Mouse (Mus musculus) lung, embryonic 16.5 days (tissue): Measurements from ENCODE around the gene Asb2. TPM values are rescaled to one million over a fixed set of nuclear protein-coding genes. Genes with fewer than 3 reads are reported as not detected.

ENCODE experiments used
- ATAC-seq: fragments of 200-750 bp; cut with Nextera tagmentation; 2 replicates; pipeline ENCODE4 v1.8.0; 2017; ENCODE audit warnings: low read depth, mild to moderate bottlenecking, moderate library complexity
- H3K27ac ChIP-seq: fragments of 300-500 bp; sonication (generic); 2 replicates; pipeline ENCODE4 v1.5.1; 2014; ENCODE audit warnings: mild to moderate bottlenecking, control low read depth, low read length
- H3K27me3 ChIP-seq: fragments of 300-500 bp; sonication (generic); 2 replicates; pipeline ENCODE4 v1.6.1; 2014; ENCODE audit warnings: low read depth, low read length, mixed read lengths; ENCODE audit not compliant: control insufficient read depth, insufficient read depth
- H3K36me3 ChIP-seq: fragments of 300-500 bp; sonication (generic); 2 replicates; pipeline ENCODE4 v1.6.1; 2014; ENCODE audit warnings: low read length; ENCODE audit not compliant: control insufficient read depth, insufficient read depth
- H3K4me1 ChIP-seq: fragments of 300-500 bp; sonication (generic); replicated peaks from 2 replicates; pipeline ENCODE4 v1.6.1; 2014; ENCODE audit warnings: low read length, mixed read lengths; ENCODE audit not compliant: control insufficient read depth, insufficient read depth
- H3K4me2 ChIP-seq: fragments of 300-500 bp; sonication (generic); 2 replicates; pipeline ENCODE4 v1.6.1; 2014; ENCODE audit warnings: low read depth, low read length, control low read depth
- H3K4me3 ChIP-seq: fragments of 300-500 bp; sonication (generic); 2 replicates; pipeline ENCODE4 v1.5.1; 2014; ENCODE audit warnings: mild to moderate bottlenecking, low read length, control low read depth
- H3K9ac ChIP-seq: fragments of 300-500 bp; sonication (generic); 2 replicates; pipeline ENCODE4 v1.6.1; 2014; ENCODE audit warnings: low read length, control low read depth
- H3K9me3 ChIP-seq: fragments of 300-500 bp; sonication (generic); 2 replicates; pipeline ENCODE4 v1.6.1; 2016; ENCODE audit warnings: low read length; ENCODE audit not compliant: control insufficient read depth
- WGBS: fragments of 180-500 bp; shearing (Covaris S2); extraction: QIAGEN DNeasy Blood & Tissue Kit; methylation state at CpG from one replicate; pipeline ENCODE4 v1.1.7; 2014; 5-methylcytosine and 5-hydroxymethylcytosine counted together
- polyA plus RNA-seq: library from polyadenylated mRNA; unstranded; fragments of >200 nt; fragmentation: Nextera tagmentation; extraction: Ambion mirVana; gene quantifications from 2 replicates; pipeline ENCODE4 v1.2.1, GENCODE M21; 2015

The Asb2 gene
- polyA plus RNA-seq, 1 experiment from 2014 or later, result 8.4 TPM

GRCm38 (mm10) chr12:103367620-103368325, 12.0 kb upstream of the Asb2 start:
- Histone ChIP-seq H3K9ac (no peak overlapping the region), H3K4me2 (0 out of 2 replicates have a peak overlapping the region, but pooled peaks have one; percentile 24), H3K27ac (no peak overlapping the region), H3K27me3 (no peaks in the 10 kb centered on the region), H3K4me1 (no peaks in the 10 kb centered on the region), H3K4me3 (no peak overlapping the region), H3K9me3 (no peaks in the 10 kb centered on the region), H3K36me3 (no peaks in the 10 kb centered on the region)
- ATAC-seq, result peak; percentile 77
- 14% methylated on average over 18 of the region's 18 CpGs for WGBS

GRCm38 (mm10) chr12:103367171-103367570, 11.4 kb upstream of the Asb2 start:
- H3K36me3 ChIP-seq, result no peaks in the 10 kb centered on the region
- 67% methylated on average over 2 of the region's 2 CpGs for WGBS
- H3K9me3 ChIP-seq, result no peaks in the 10 kb centered on the region
- no peak for ATAC-seq
- no peak overlapping the region for H3K27ac ChIP-seq
- H3K4me3 ChIP-seq, result no peak overlapping the region
- H3K4me2 ChIP-seq, result no peak overlapping the region
- H3K9ac ChIP-seq, result no peak overlapping the region
- H3K4me1 ChIP-seq, result no peaks in the 10 kb centered on the region
- no peaks in the 10 kb centered on the region for H3K27me3 ChIP-seq

- Histone ChIP-seq H3K4me1 (no peaks in the 10 kb centered on the region), H3K36me3 (no peaks in the 10 kb centered on the region), H3K27me3 (no peaks in the 10 kb centered on the region), H3K9me3 (no peaks in the 10 kb centered on the region), H3K4me2 (no peak overlapping the region), H3K9ac (no peak overlapping the region), H3K27ac (no peak overlapping the region), H3K4me3 (no peak overlapping the region)
- no peak for ATAC-seq
- 76% methylated on average over 3 of the region's 3 CpGs for WGBS
Observed at GRCm38 (mm10) chr12:103362336-103362735, 6.5 kb upstream of the Asb2 start.

- no peaks in the 10 kb centered on the region for H3K27me3 ChIP-seq
- no peaks in the 10 kb centered on the region for H3K4me1 ChIP-seq
- 76% methylated on average over 17 of the region's 17 CpGs for WGBS
- H3K9me3 ChIP-seq, result no peaks in the 10 kb centered on the region
- H3K27ac ChIP-seq, result no peak overlapping the region
- no peak overlapping the region for H3K9ac ChIP-seq
- no peak overlapping the region for H3K4me3 ChIP-seq
- no peak for ATAC-seq
- no peaks in the 10 kb centered on the region for H3K36me3 ChIP-seq
- H3K4me2 ChIP-seq, result no peak overlapping the region
Observed at GRCm38 (mm10) chr12:103361539-103362307, 5.9 kb upstream of the Asb2 start.

GRCm38 (mm10) chr12:103360812-103361211, 5.0 kb upstream of the Asb2 start:
- no peaks in the 10 kb centered on the region for H3K9me3 ChIP-seq
- no peak overlapping the region for H3K4me2 ChIP-seq
- H3K9ac ChIP-seq, result no peak overlapping the region
- no peaks in the 10 kb centered on the region for H3K27me3 ChIP-seq
- H3K27ac ChIP-seq, result no peak overlapping the region
- 76% methylated on average over 8 of the region's 8 CpGs for WGBS
- no peaks in the 10 kb centered on the region for H3K36me3 ChIP-seq
- H3K4me1 ChIP-seq, result no peaks in the 10 kb centered on the region
- no peak overlapping the region for H3K4me3 ChIP-seq
- ATAC-seq, result no peak

- H3K9me3 ChIP-seq, result no peaks in the 10 kb centered on the region
- H3K4me1 ChIP-seq, result no peaks in the 10 kb centered on the region
- H3K9ac ChIP-seq, result no peak overlapping the region
- no peak overlapping the region for H3K27ac ChIP-seq
- no peak for ATAC-seq
- H3K36me3 ChIP-seq, result no peaks in the 10 kb centered on the region
- 40% methylated on average over 4 of the region's 4 CpGs for WGBS
- no peak overlapping the region for H3K4me3 ChIP-seq
- no peak overlapping the region for H3K4me2 ChIP-seq
- no peaks in the 10 kb centered on the region for H3K27me3 ChIP-seq
Observed at GRCm38 (mm10) chr12:103358951-103359801, 3.4 kb upstream of the Asb2 start.

GRCm38 (mm10) chr12:103358216-103358615, 2.4 kb upstream of the Asb2 start:
- Histone ChIP-seq H3K36me3 (no peaks in the 10 kb centered on the region), H3K27me3 (no peaks in the 10 kb centered on the region), H3K27ac (no peak overlapping the region), H3K9me3 (no peaks in the 10 kb centered on the region), H3K4me2 (no peak overlapping the region), H3K4me1 (no peaks in the 10 kb centered on the region), H3K4me3 (no peak overlapping the region), H3K9ac (no peak overlapping the region)
- 54% methylated on average over 8 of the region's 8 CpGs for WGBS
- ATAC-seq, result no peak

- no peaks in the 10 kb centered on the region for H3K36me3 ChIP-seq
- H3K9me3 ChIP-seq, result no peaks in the 10 kb centered on the region
- 85% methylated on average over 4 of the region's 4 CpGs for WGBS
- ATAC-seq, result no peak
- H3K27ac ChIP-seq, result no peak overlapping the region
- no peaks in the 10 kb centered on the region for H3K27me3 ChIP-seq
- H3K9ac ChIP-seq, result no peak overlapping the region
- H3K4me3 ChIP-seq, result no peak overlapping the region
- H3K4me2 ChIP-seq, result no peak overlapping the region
- H3K4me1 ChIP-seq, result no peaks in the 10 kb centered on the region
Observed at GRCm38 (mm10) chr12:103356415-103356748, 581 bp upstream of the Asb2 start.

GRCm38 (mm10) chr12:103353538-103353937, 2.3 kb downstream of the Asb2 start:
- Histone ChIP-seq H3K9me3 (no peaks in the 10 kb centered on the region), H3K36me3 (no peaks in the 10 kb centered on the region), H3K4me1 (no peaks in the 10 kb centered on the region), H3K27me3 (no peaks in the 10 kb centered on the region), H3K4me3 (no peak overlapping the region), H3K9ac (no peak overlapping the region), H3K27ac (no peak overlapping the region), H3K4me2 (no peak overlapping the region)
- ATAC-seq, result peak; percentile 54; the same call in 1 of the 2 replicates
- WGBS, result 8% methylated on average over 5 of the region's 5 CpGs
